Mouse (Mus musculus): ENCODE results near the gene Trio.

- TF ChIP-seq CTCF (IDR thresholded peaks at IDR 0.05; ENCODE audit: control insufficient read depth, insufficient read depth, low read length) (no peak), POLR2A (IDR thresholded peaks at IDR 0.05; ENCODE audit: borderline replicate concordance, control insufficient read depth, low read depth, low read length) (no peak)
These were observed 194.0 kb downstream of the Trio start for GRCm38 (mm10) chr15:27831646-27832045.
